Mouse (Mus musculus) CH12.LX (cell line): ENCODE measurements around the gene Nrp2. TPM values are rescaled to one million over a fixed set of nuclear protein-coding genes. Genes with fewer than 3 reads are reported as not detected.

ENCODE experiments used
- DNase-seq: peaks from one replicate; pipeline ENCODE4 v3.0.0-alpha.2; 2013; ENCODE audit errors: extremely low read depth
- H3K27ac ChIP-seq: 2 replicates; pipeline ENCODE4 v1.5.1; 2012; ENCODE audit warnings: low read depth, mild to moderate bottlenecking, control low read depth, moderate library complexity; ENCODE audit not compliant: insufficient read depth
- H3K27me3 ChIP-seq: replicated peaks from 2 replicates; pipeline ENCODE3; 2012; ENCODE audit warnings: inconsistent platforms
- H3K36me3 ChIP-seq, 2 experiments: replicated peaks in 1 of 2; 2 replicates each; pipeline versions ENCODE3 to v1.6.1; 2012; ENCODE audit warnings: inconsistent platforms in 1 of 2, low read length in 1 of 2, mild to moderate bottlenecking in 1 of 2, mixed read lengths in 1 of 2, moderate library complexity in 1 of 2; ENCODE audit not compliant: control insufficient read depth in 1 of 2, insufficient read depth in 1 of 2
- H3K4me1 ChIP-seq, 2 experiments: 2 replicates each; pipeline ENCODE4 v1.6.1; 2012; ENCODE audit warnings: inconsistent platforms in 1 of 2, moderate library complexity in 1 of 2; ENCODE audit not compliant: insufficient read depth in 2 of 2, control insufficient read depth in 1 of 2
- H3K4me2 ChIP-seq: 2 replicates; pipeline ENCODE4 v1.6.1; 2012; ENCODE audit warnings: low read depth, mild to moderate bottlenecking, control low read depth; ENCODE audit not compliant: poor library complexity, insufficient read depth, severe bottlenecking
- H3K4me3 ChIP-seq, 3 experiments: fragments of 150-350 bp in 1 of 3; sonication (generic) in 1 of 3; replicated peaks in 1 of 3; 2 replicates each; pipeline versions ENCODE3 to v1.5.1; 2011 to 2012; ENCODE audit warnings: low read depth in 2 of 3, low read length in 2 of 3, mild to moderate bottlenecking in 2 of 3, moderate library complexity in 2 of 3, control low read depth in 1 of 3, improper control_type of control experiment in 1 of 3, inconsistent platforms in 1 of 3, mixed read lengths in 1 of 3; ENCODE audit not compliant: poor library complexity in 1 of 3
- H3K79me2 ChIP-seq: replicated peaks from 2 replicates; pipeline ENCODE4 v1.6.1; 2012; ENCODE audit warnings: mild to moderate bottlenecking, moderate library complexity; ENCODE audit not compliant: control insufficient read depth, poor library complexity, insufficient read depth, severe bottlenecking; ENCODE audit errors: extremely low read depth
- H3K9ac ChIP-seq: 2 replicates; pipeline ENCODE4 v1.6.1; 2012; ENCODE audit warnings: low read depth, mild to moderate bottlenecking, control low read depth, moderate library complexity; ENCODE audit not compliant: insufficient read depth
- H3K9me3 ChIP-seq: replicated peaks from 2 replicates; pipeline ENCODE3; 2012; ENCODE audit warnings: low read length, inconsistent platforms, mixed read lengths
- BHLHE40 ChIP-seq: IDR thresholded peaks from 2 replicates; pipeline ENCODE4 v1.6.1; 2011; ENCODE audit warnings: mild to moderate bottlenecking, low read depth, low read length, improper control_type of control experiment
- CHD2 ChIP-seq: IDR thresholded peaks from 2 replicates; pipeline ENCODE4 v1.6.1; 2011; ENCODE audit warnings: low read length, improper control_type of control experiment
- CTCF ChIP-seq, 2 experiments: IDR thresholded peaks in 1 of 2; conservative IDR thresholded peaks in 1 of 2; 2 replicates each; pipeline ENCODE4 v1.5.1; 2011 to 2012; ENCODE audit warnings: low read depth in 2 of 2, low read length in 2 of 2, improper control_type of control experiment in 1 of 2, inconsistent platforms in 1 of 2, mild to moderate bottlenecking in 1 of 2, moderate library complexity in 1 of 2
- E2F4 ChIP-seq: IDR thresholded peaks from 2 replicates; pipeline ENCODE4 v1.6.1; 2011; ENCODE audit warnings: low read depth, low read length, improper control_type of control experiment; ENCODE audit not compliant: insufficient replicate concordance
- ELF1 ChIP-seq: IDR thresholded peaks from 2 replicates; pipeline ENCODE4 v1.6.1; 2014; ENCODE audit warnings: low read depth, mild to moderate bottlenecking, inconsistent platforms, low read length, improper control_type of control experiment
- ETS1 ChIP-seq: conservative IDR thresholded peaks from 2 replicates; pipeline ENCODE4 v1.6.1; 2012; ENCODE audit warnings: low read depth, mild to moderate bottlenecking, inconsistent platforms, low read length, improper control_type of control experiment, moderate library complexity
- IRF4 ChIP-seq: IDR thresholded peaks from 2 replicates; pipeline ENCODE4 v1.6.1; 2014; ENCODE audit warnings: low read depth, mild to moderate bottlenecking, inconsistent platforms, low read length, improper control_type of control experiment
- KAT2A ChIP-seq: IDR thresholded peaks from 2 replicates; pipeline ENCODE4 v1.6.1; 2012; ENCODE audit warnings: low read length, improper control_type of control experiment, inconsistent platforms; ENCODE audit not compliant: insufficient replicate concordance
- MAX ChIP-seq: IDR thresholded peaks from 2 replicates; pipeline ENCODE4 v1.6.1; 2011; ENCODE audit warnings: low read length, improper control_type of control experiment
- MAZ ChIP-seq: IDR thresholded peaks from 2 replicates; pipeline ENCODE4 v1.6.1; 2012; ENCODE audit warnings: low read depth, mild to moderate bottlenecking, inconsistent platforms, low read length, improper control_type of control experiment, moderate library complexity
- MEF2A ChIP-seq: IDR thresholded peaks from 2 replicates; pipeline ENCODE4 v1.6.1; 2014; ENCODE audit warnings: low read depth, mild to moderate bottlenecking, inconsistent platforms, low read length, improper control_type of control experiment, borderline replicate concordance
- MXI1 ChIP-seq: IDR thresholded peaks from 2 replicates; pipeline ENCODE4 v1.6.1; 2011; ENCODE audit warnings: mild to moderate bottlenecking, low read depth, low read length, improper control_type of control experiment
- NELFE ChIP-seq: IDR thresholded peaks from 2 replicates; pipeline ENCODE4 v1.6.1; 2011; ENCODE audit warnings: low read depth, low read length, improper control_type of control experiment
- NRF1 ChIP-seq: IDR thresholded peaks from 2 replicates; pipeline ENCODE4 v1.6.1; 2014; ENCODE audit warnings: low read depth, mild to moderate bottlenecking, inconsistent platforms, low read length, improper control_type of control experiment, moderate library complexity
- PAX5 ChIP-seq: IDR thresholded peaks from 2 replicates; pipeline ENCODE4 v1.6.1; 2012; ENCODE audit warnings: low read length, inconsistent platforms, mixed read lengths
- POLR2A ChIP-seq: IDR thresholded peaks from 2 replicates; pipeline ENCODE4 v1.6.1; 2011; ENCODE audit warnings: low read depth, mild to moderate bottlenecking, improper control_type of control experiment, low read length
- POLR2AphosphoS2 ChIP-seq: IDR thresholded peaks from 2 replicates; pipeline ENCODE4 v1.6.1; 2011; ENCODE audit warnings: low read depth, low read length, improper control_type of control experiment
- RCOR1 ChIP-seq: conservative IDR thresholded peaks from 2 replicates; pipeline ENCODE4 v1.6.1; 2012; ENCODE audit warnings: low read depth, mild to moderate bottlenecking, inconsistent platforms, low read length, improper control_type of control experiment
- SIN3A ChIP-seq: IDR thresholded peaks from 2 replicates; pipeline ENCODE4 v1.6.1; 2012; ENCODE audit warnings: low read length, improper control_type of control experiment, inconsistent platforms
- TBP ChIP-seq: conservative IDR thresholded peaks from 2 replicates; pipeline ENCODE4 v1.6.1; 2011; ENCODE audit warnings: low read depth, low read length, improper control_type of control experiment
- TCF12 ChIP-seq: IDR thresholded peaks from 2 replicates; pipeline ENCODE4 v1.6.1; 2014; ENCODE audit warnings: low read depth, mild to moderate bottlenecking, inconsistent platforms, low read length, improper control_type of control experiment
- UBTF ChIP-seq: IDR thresholded peaks from 2 replicates; pipeline ENCODE4 v1.6.1; 2012; ENCODE audit warnings: low read depth, mild to moderate bottlenecking, inconsistent platforms, low read length, improper control_type of control experiment, moderate library complexity
- ZC3H11A ChIP-seq: IDR thresholded peaks from 2 replicates; pipeline ENCODE4 v1.6.1; 2012; ENCODE audit warnings: low read depth, mild to moderate bottlenecking, inconsistent platforms, low read length, improper control_type of control experiment
- ZMIZ1 ChIP-seq: IDR thresholded peaks from 2 replicates; pipeline ENCODE4 v1.6.1; 2012; ENCODE audit warnings: low read depth, mild to moderate bottlenecking, inconsistent platforms, low read length, improper control_type of control experiment
- dilution Hi-C: fragments of 300-500 bp; cut with MboI; formaldehyde crosslinking; loops from 2 replicates; pipeline ENCODE4 v1.14.3; 2020; ENCODE audit warnings: low sequenced_read_pairs; ENCODE audit not compliant: extremely low pct_unique_long_range_greater_than_20kb, extremely low pct_ligation_motif_present
- in situ Hi-C: fragments of 300-500 bp; cut with MboI; formaldehyde crosslinking; loops from 3 replicates; pipeline ENCODE4 v1.14.3; 2019; ENCODE audit warnings: low sequenced_read_pairs, low pct_ligation_motif_present, low pct_unique_long_range_greater_than_20kb, mixed read lengths
- polyA plus RNA-seq: library from polyadenylated mRNA; unstranded; fragments of >175 nt; gene quantifications from 2 replicates; pipeline ENCODE4 v1.2.1, GENCODE M21; 2012; ENCODE audit warnings: low read depth; ENCODE audit not compliant: insufficient read length
- total RNA-seq, 2 experiments: library from RNA; depleted of rRNA; stranded (reverse); fragments of 300-350 nt in 1 of 2; fragments of >200 nt in 1 of 2; gene quantifications; 2 replicates each; pipeline ENCODE4 v1.2.3; 2012 to 2014

The Nrp2 gene
- 15.6 and 17.3 TPM in 2 replicates for total RNA-seq (2012; rRNA removed)
- 15.7 and 16.4 TPM in 2 replicates for total RNA-seq (2014; rRNA removed)
- 22.9 and 24.4 TPM in 2 replicates for polyA plus RNA-seq

DNA sequence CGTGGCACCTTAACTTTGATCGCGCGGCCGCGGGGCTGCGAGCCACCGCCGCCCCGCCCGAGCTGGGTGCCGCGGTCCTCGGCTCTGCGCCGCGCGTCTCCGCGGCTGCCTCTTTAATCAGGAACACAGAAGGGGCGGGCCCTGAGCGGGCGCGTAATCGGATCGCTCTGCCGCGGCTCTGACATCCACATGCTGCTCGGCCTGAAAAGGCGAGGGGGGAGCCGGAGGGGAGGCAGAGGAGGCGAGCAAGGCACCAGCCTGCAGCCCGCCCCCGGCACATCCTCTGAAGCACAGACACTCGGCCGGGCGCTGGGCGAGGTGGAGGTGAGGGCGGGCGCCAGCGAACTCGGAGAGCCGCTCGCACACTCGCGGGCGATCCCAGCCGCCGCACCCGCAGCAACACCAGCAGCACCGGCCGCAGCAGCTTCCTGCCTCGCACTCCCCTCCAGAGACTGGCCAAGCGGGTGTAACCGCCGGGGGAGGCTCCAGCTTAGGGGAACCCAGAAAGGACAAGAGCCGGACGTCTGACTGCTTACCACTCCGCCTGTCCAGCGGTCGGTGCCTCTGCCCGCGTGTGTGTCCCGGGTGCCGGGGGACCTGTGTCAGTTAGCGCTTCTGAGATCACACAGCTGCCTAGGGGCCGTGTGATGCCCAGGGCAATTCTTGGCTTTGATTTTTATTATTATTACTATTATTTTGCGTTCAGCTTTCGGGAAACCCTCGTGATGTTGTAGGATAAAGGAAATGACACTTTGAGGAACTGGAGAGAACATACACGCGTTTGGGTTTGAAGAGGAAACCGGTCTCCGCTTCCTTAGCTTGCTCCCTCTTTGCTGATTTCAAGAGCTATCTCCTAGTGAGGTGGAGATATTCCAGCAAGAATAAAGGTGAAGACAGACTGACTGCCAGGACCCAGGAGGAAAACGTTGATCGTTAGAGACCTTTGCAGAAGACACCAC, at the start of gene Nrp2:
TSS of gene Nrp2 (plus strand) at position 128 of the 959 bp plus-strand sequence.
- peak within 1 kb of the TSS; percentile 67 to 75 (median 73) for H3K4me3 ChIP-seq
- no peaks in the 10 kb centered on the region for H3K9me3 ChIP-seq
- TF ChIP-seq E2F4 (no peak), MEF2A (no peak; the same call in 1 of the 2 replicates), UBTF (peak; percentile 81), ETS1 (no peak), CTCF (conservative IDR thresholded peaks at IDR 0.05 in 1 of 2, IDR thresholded peaks at IDR 0.05 in 1 of 2; ENCODE audit: low read depth in 2 of 2, low read length in 2 of 2) (0 out of 4 replicates have a peak, but pooled peaks of 1 of the 2 experiments have one; percentile 0), ELF1 (no peak), MAX (peak; percentile 25; the same call in 1 of the 2 replicates), POLR2A (peak; percentile 85), NRF1 (0 out of 2 replicates have a peak, but pooled peaks have one; percentile 11), KAT2A (no peak), MAZ (peak; percentile 46; the same call in 1 of the 2 replicates), ZC3H11A (no peak), TCF12 (no peak; the same call in 1 of the 2 replicates), TBP (0 out of 2 replicates have a peak, but pooled peaks have one; percentile 56), IRF4 (no peak), CHD2 (no peak), NELFE (peak; percentile 80), MXI1 (peak; percentile 88), RCOR1 (no peak), SIN3A (peak; percentile 75), ZMIZ1 (peak; percentile 88), PAX5 (no peak), POLR2AphosphoS2 (no peak), BHLHE40 (no peak)
- peak; percentile 78 for DNase-seq
- H3K27ac ChIP-seq = peak within 1 kb of the TSS; percentile 57
- H3K9ac ChIP-seq = peak within 1 kb of the TSS; percentile 60
- peaks cover 4 to 31% of the 10 kb centered on the region in 2 experiments for H3K4me1 ChIP-seq
- H3K4me2 ChIP-seq = peak within 1 kb of the TSS; percentile 87
- H3K27me3 ChIP-seq = no peaks in the 10 kb centered on the region
- in situ Hi-C loops = loop anchor here (25.0 kb wide), 3 partner anchors 516 to 1566 kb away; no protein-coding TSS in a partner anchor
- peaks cover 35% of the 10 kb centered on the region for H3K79me2 ChIP-seq
- dilution Hi-C loops = no loop called here
- H3K36me3 ChIP-seq = no peaks in the 10 kb centered on the region
